In genomic region chr16:55947876-55948410, GRCm38 (mm10) we compare ENCODE assay signal across 7 mouse cellular contexts. TPM values are rescaled to one million over a fixed set of nuclear protein-coding genes. Genes with fewer than 3 reads are reported as not detected.
A peak's percentile ranks its signal among the peaks of the same experiment; 100 is the strongest.
DNase-seq lines count a peak whose midpoint lies in the region; ATAC-seq and TF ChIP-seq lines count a peak whose summit lies in the region.
"Not testable (repeated sequence)": the region's sequence is repeated elsewhere in the genome, so short reads cannot be mapped to it uniquely, and the experiment has no call there.

No protein-coding gene starts in this region.

- WGBS in midbrain, embryonic 11.5 days = 84% methylated on average over 2 of the region's 2 CpGs
- WGBS in spleen, adult 2 months = 63% methylated on average over 2 of the region's 2 CpGs

- H3K9me3 ChIP-seq in midbrain, embryonic 11.5 days (ENCODE audit: control insufficient read depth, low read length) = not testable (repeated sequence)

- not testable (repeated sequence) for H3K4me3 ChIP-seq in midbrain, embryonic 11.5 days (ENCODE audit: low read depth, low read length); spleen, adult 2 months (ENCODE audit: extremely low read depth, insufficient read depth, insufficient read length)

- H3K4me1 ChIP-seq in midbrain, embryonic 11.5 days (ENCODE audit: control insufficient read depth, insufficient read depth, low read length) = not testable (repeated sequence)
- peaks cover 10% of the 10 kb centered on the region; the same call in 1 of the 2 replicates for H3K4me1 ChIP-seq in spleen, adult 2 months (ENCODE audit: control insufficient read depth, insufficient read depth, insufficient read length)

- peak; percentile 44 for ATAC-seq in CD4-positive, CD25-positive, alpha-beta regulatory T cell, adult 4 months
- ATAC-seq in midbrain, embryonic 11.5 days (ENCODE audit: low FRiP score) = not testable (repeated sequence)

- peak; percentile 85 for DNase-seq in CD4-positive helper T cell, adult 2 months (ENCODE audit: low read depth, low spot score)
- DNase-seq in T-cell, adult 2 months (ENCODE audit: low spot score) = peak; percentile 64
- peak; percentile 77 for DNase-seq in induced T-regulatory cell, adult 2 months (ENCODE audit: low read depth)
- DNase-seq in midbrain, embryonic 11.5 days (ENCODE audit: low spot score, missing footprints) = peak; percentile 26
- DNase-seq in spleen, adult 2 months (ENCODE audit: low read depth in 1 of 2, low spot score in 2 of 2) = not testable (repeated sequence)
- DNase-seq in thymus, postnatal 0 days (ENCODE audit: low spot score) = peak; percentile 61

- not testable (repeated sequence) for TF ChIP-seq CTCF in spleen, adult 2 months (IDR thresholded peaks at IDR 0.05; ENCODE audit: extremely low read depth, insufficient read depth, insufficient read length, insufficient replicate concordance)

- H3K9ac ChIP-seq in midbrain, embryonic 11.5 days (ENCODE audit: low read length) = not testable (repeated sequence)

- TF ChIP-seq POLR2A in spleen, adult 2 months (IDR thresholded peaks at IDR 0.05; ENCODE audit: low read depth, low read length) = not testable (repeated sequence)

- H3K36me3 ChIP-seq in midbrain, embryonic 11.5 days (ENCODE audit: control insufficient read depth, insufficient read depth, low read length); spleen, adult 2 months (ENCODE audit: control insufficient read depth, insufficient read depth, low read length): not testable (repeated sequence)

- H3K4me2 ChIP-seq in midbrain, embryonic 11.5 days = not testable (repeated sequence)

- H3K27me3 ChIP-seq in midbrain, embryonic 11.5 days (ENCODE audit: control insufficient read depth, insufficient read depth, low read length); spleen, adult 2 months (ENCODE audit: control insufficient read depth, insufficient read depth, low read length): not testable (repeated sequence)

- not testable (repeated sequence) for H3K27ac ChIP-seq in midbrain, embryonic 11.5 days (ENCODE audit: low read depth, low read length)
- peak overlapping the region; percentile 67 for H3K27ac ChIP-seq in spleen, adult 2 months (ENCODE audit: insufficient read depth, low read length)

RNA-seq across cellular contexts. Expression of gene Cep97, which starts 13.3 kb away (rescaled TPM):
- 10 to 100 TPM; 24.5 to 30.9 TPM for polyA plus RNA-seq in CD4-positive, CD25-positive, alpha-beta regulatory T cell, adult 4 months (2017; shearing (Covaris generic))
- 18.3 and 19.7 TPM in 2 replicates for polyA plus RNA-seq in midbrain, embryonic 11.5 days (2014; fragmentation: Nextera tagmentation; extraction: Ambion mirVana)
- polyA plus RNA-seq in spleen, adult 2 months (2012; rRNA removed) = 1.7 TPM in 2 replicates
- 46.4 and 52.7 TPM in 2 replicates for polyA plus RNA-seq in thymus, postnatal 0 days (2015; fragmentation: Nextera tagmentation; extraction: Ambion mirVana)

RNA-seq across cellular contexts. Expression of gene Rpl24, which starts 18.1 kb away (rescaled TPM):
- 1,000 to 10,000 TPM; 1,557 to 1,698 TPM for polyA plus RNA-seq in CD4-positive, CD25-positive, alpha-beta regulatory T cell, adult 4 months (2017; shearing (Covaris generic))
- 842 and 869 TPM in 2 replicates for polyA plus RNA-seq in midbrain, embryonic 11.5 days (2014; fragmentation: Nextera tagmentation; extraction: Ambion mirVana)
- 76.2 and 82.6 TPM in 2 replicates for polyA plus RNA-seq in spleen, adult 2 months (2012; rRNA removed)
- 1,051 and 1,112 TPM in 2 replicates for polyA plus RNA-seq in thymus, postnatal 0 days (2015; fragmentation: Nextera tagmentation; extraction: Ambion mirVana)

RNA-seq across cellular contexts. Expression of gene Zbtb11, which starts 25.7 kb away (rescaled TPM):
- 10 to 100 TPM; 30.3 to 37.4 TPM for polyA plus RNA-seq in CD4-positive, CD25-positive, alpha-beta regulatory T cell, adult 4 months (2017; shearing (Covaris generic))
- 15.9 TPM in 2 replicates for polyA plus RNA-seq in midbrain, embryonic 11.5 days (2014; fragmentation: Nextera tagmentation; extraction: Ambion mirVana)
- 3.9 and 4.7 TPM in 2 replicates for polyA plus RNA-seq in spleen, adult 2 months (2012; rRNA removed)
- 15.6 and 20.2 TPM in 2 replicates for polyA plus RNA-seq in thymus, postnatal 0 days (2015; fragmentation: Nextera tagmentation; extraction: Ambion mirVana)

RNA-seq across cellular contexts. Expression of gene Nxpe3, which starts 52.9 kb away (rescaled TPM):
- 10 to 100 TPM; 13.6 to 27.9 TPM for polyA plus RNA-seq in CD4-positive, CD25-positive, alpha-beta regulatory T cell, adult 4 months (2017; shearing (Covaris generic))
- 1.1 TPM in 2 replicates for polyA plus RNA-seq in midbrain, embryonic 11.5 days (2014; fragmentation: Nextera tagmentation; extraction: Ambion mirVana)
- 6.0 and 6.1 TPM in 2 replicates for polyA plus RNA-seq in spleen, adult 2 months (2012; rRNA removed)
- polyA plus RNA-seq in thymus, postnatal 0 days (2015; fragmentation: Nextera tagmentation; extraction: Ambion mirVana) = 1.8 and 2.2 TPM in 2 replicates

Comparison
In these comparisons a context has a peak if more than half of its experiments do, and no peak if none do; other contexts are left out.
1. RNA of gene Rpl24, which starts 18.1 kb away (polyA plus RNA-seq): 1,557 to 1,698 TPM in CD4-positive, CD25-positive, alpha-beta regulatory T cell, adult 4 months, 1,051 to 1,112 TPM in thymus, postnatal 0 days and 842 to 869 TPM in midbrain, embryonic 11.5 days; 76.2 to 82.6 TPM in spleen, adult 2 months; every median in the first group is over 10 times any median in the second.